Mouse (Mus musculus) limb, embryonic 12.5 days (tissue): ENCODE data around the gene Zfp689. TPM values are rescaled to one million over a fixed set of nuclear protein-coding genes. Genes with fewer than 3 reads are reported as not detected.
"Not testable (repeated sequence)": the region's sequence is repeated elsewhere in the genome, so short reads cannot be mapped to it uniquely, and the experiment has no call there.

Experiments
- ATAC-seq: fragments of 200-750 bp; cut with Nextera tagmentation; 2 replicates; pipeline ENCODE4 v1.8.0; 2017; ENCODE audit warnings: low read depth, moderate TSS enrichment; ENCODE audit not compliant: insufficient number of reproducible peaks, insufficient read depth, low FRiP score, low TSS enrichment
- H3K27ac ChIP-seq: fragments of 300-500 bp; sonication (generic); 2 replicates; pipeline ENCODE4 v1.5.1; 2016; ENCODE audit warnings: mild to moderate bottlenecking, moderate library complexity
- H3K27me3 ChIP-seq: fragments of 300-500 bp; sonication (generic); 2 replicates; pipeline ENCODE4 v1.6.1; 2016; ENCODE audit warnings: mild to moderate bottlenecking, moderate library complexity
- H3K36me3 ChIP-seq: fragments of 300-500 bp; sonication (generic); 2 replicates; pipeline ENCODE4 v1.6.1; 2016; ENCODE audit warnings: mild to moderate bottlenecking, moderate library complexity
- H3K4me1 ChIP-seq: fragments of 300-500 bp; sonication (generic); replicated peaks from 2 replicates; pipeline ENCODE4 v1.6.1; 2016
- H3K4me2 ChIP-seq: fragments of 300-500 bp; sonication (generic); 2 replicates; pipeline ENCODE4 v1.6.1; 2016; ENCODE audit warnings: mild to moderate bottlenecking, moderate library complexity
- H3K4me3 ChIP-seq: fragments of 300-500 bp; sonication (generic); replicated peaks from 2 replicates; pipeline ENCODE4 v1.5.1; 2016; ENCODE audit warnings: mild to moderate bottlenecking
- H3K9ac ChIP-seq: fragments of 300-500 bp; sonication (generic); replicated peaks from 2 replicates; pipeline ENCODE4 v1.6.1; 2016; ENCODE audit warnings: mild to moderate bottlenecking, moderate library complexity
- H3K9me3 ChIP-seq: fragments of 300-500 bp; sonication (generic); 2 replicates; pipeline ENCODE4 v1.6.1; 2016; ENCODE audit warnings: mild to moderate bottlenecking, moderate library complexity
- WGBS: fragments of 180-500 bp; shearing (Covaris S2); methylation state at CpG from one replicate; pipeline ENCODE4 v1.1.7; 2016; 5-methylcytosine and 5-hydroxymethylcytosine counted together
- polyA plus RNA-seq: library from polyadenylated mRNA; unstranded; fragments of >200 nt; fragmentation: Nextera tagmentation; extraction: Ambion mirVana; gene quantifications from 2 replicates; pipeline ENCODE4 v1.2.1, GENCODE M21; 2016

The Zfp689 gene
- polyA plus RNA-seq, 1 experiment from 2014 or later, result 16.8 TPM

- Histone ChIP-seq H3K36me3 (peaks cover 62% of the 10 kb centered on the region), H3K27me3 (no peaks in the 10 kb centered on the region)
- 94% methylated on average over 4 of the region's 4 CpGs for WGBS
Measured at GRCm38 (mm10) chr7:127466606-127467005, 17.6 kb upstream of the Zfp689 start.

GRCm38 (mm10) chr7:127465670-127466069 lies 16.7 kb upstream of the Zfp689 start:
- H3K4me1 ChIP-seq, H3K27me3 ChIP-seq, H3K4me3 ChIP-seq, H3K4me2 ChIP-seq, H3K27ac ChIP-seq, H3K9ac ChIP-seq, H3K9me3 ChIP-seq, ATAC-seq: not testable (repeated sequence)
- H3K36me3 ChIP-seq, result peaks cover 70% of the 10 kb centered on the region
- WGBS, result 88% methylated on average over 2 of the region's 2 CpGs

More at GRCm38 (mm10) chr7:127466606-127467005, 17.6 kb upstream of the Zfp689 start:
- Histone ChIP-seq H3K9ac (no peak overlapping the region), H3K4me1 (no peaks in the 10 kb centered on the region), H3K4me2 (no peak overlapping the region), H3K9me3 (no peaks in the 10 kb centered on the region), H3K27ac (no peak overlapping the region), H3K4me3 (no peak overlapping the region)
- no peak for ATAC-seq

GRCm38 (mm10) chr7:127465191-127465590 lies 16.2 kb upstream of the Zfp689 start:
- 88% methylated on average over 3 of the region's 3 CpGs for WGBS
- Histone ChIP-seq H3K9me3 (no peaks in the 10 kb centered on the region), H3K9ac (no peak overlapping the region), H3K27ac (no peak overlapping the region), H3K4me3 (no peak overlapping the region), H3K4me1 (no peaks in the 10 kb centered on the region), H3K4me2 (no peak overlapping the region), H3K36me3 (peaks cover 75% of the 10 kb centered on the region), H3K27me3 (no peaks in the 10 kb centered on the region)
- ATAC-seq, result no peak

- WGBS, result 94% methylated on average over 8 of the region's 8 CpGs
Measured at GRCm38 (mm10) chr7:127459311-127459710, 10.4 kb upstream of the Zfp689 start, which contains the start of gene Prr14. TSS of gene Prr14 (plus strand) at chr7:127459611.

GRCm38 (mm10) chr7:127458371-127459122 lies 9.6 kb upstream of the Zfp689 start:
- WGBS, result 84% methylated on average over 3 of the region's 3 CpGs
- not testable (repeated sequence) for H3K4me3 ChIP-seq, H3K4me2 ChIP-seq, H3K9ac ChIP-seq, H3K4me1 ChIP-seq, H3K27me3 ChIP-seq, ATAC-seq, H3K9me3 ChIP-seq, H3K27ac ChIP-seq
- H3K36me3 ChIP-seq, result peaks cover 80% of the 10 kb centered on the region

More at GRCm38 (mm10) chr7:127459311-127459710, 10.4 kb upstream of the Zfp689 start, which contains the start of gene Prr14:
- not testable (repeated sequence) for H3K9ac ChIP-seq, H3K9me3 ChIP-seq, H3K4me2 ChIP-seq, H3K27me3 ChIP-seq, H3K4me3 ChIP-seq, H3K4me1 ChIP-seq, ATAC-seq, H3K27ac ChIP-seq
- H3K36me3 ChIP-seq, result peaks cover 81% of the 10 kb centered on the region

GRCm38 (mm10) chr7:127454905-127455304 lies 5.9 kb upstream of the Zfp689 start:
- no peak overlapping the region for H3K27ac ChIP-seq
- no peak for ATAC-seq
- 86% methylated on average over 7 of the region's 7 CpGs for WGBS

GRCm38 (mm10) chr7:127453056-127453455 lies 4.1 kb upstream of the Zfp689 start:
- H3K4me3 ChIP-seq, result no peak overlapping the region
- H3K4me2 ChIP-seq, result no peak overlapping the region
- no peaks in the 10 kb centered on the region; the same call in 1 of the 2 replicates for H3K9me3 ChIP-seq
- whole genome bisulfite sequencing, result 92% methylated on average over 2 of the region's 2 CpGs
- no peaks in the 10 kb centered on the region for H3K27me3 ChIP-seq
- peaks cover 61% of the 10 kb centered on the region for H3K36me3 ChIP-seq
- peaks cover 31% of the 10 kb centered on the region for H3K4me1 ChIP-seq
- H3K27ac ChIP-seq, result no peak overlapping the region
- no peak overlapping the region for H3K9ac ChIP-seq
- no peak for ATAC-seq

More at GRCm38 (mm10) chr7:127454905-127455304, 5.9 kb upstream of the Zfp689 start:
- no peak overlapping the region for H3K9ac ChIP-seq
- H3K9me3 ChIP-seq, result no peaks in the 10 kb centered on the region; the same call in 1 of the 2 replicates
- H3K4me2 ChIP-seq, result no peak overlapping the region
- H3K36me3 ChIP-seq, result peaks cover 73% of the 10 kb centered on the region
- no peak overlapping the region for H3K4me3 ChIP-seq
- peaks cover 27% of the 10 kb centered on the region for H3K4me1 ChIP-seq
- no peaks in the 10 kb centered on the region for H3K27me3 ChIP-seq

GRCm38 (mm10) chr7:127449966-127450365 lies 1.0 kb upstream of the Zfp689 start:
- peaks cover 37% of the 10 kb centered on the region for H3K4me1 ChIP-seq
- WGBS, result 89% methylated on average over 7 of the region's 7 CpGs
- peak overlapping the region; percentile 80 for H3K4me3 ChIP-seq
- H3K27ac ChIP-seq, result no peak overlapping the region
- H3K36me3 ChIP-seq, result peaks cover 62% of the 10 kb centered on the region
- H3K4me2 ChIP-seq, result peak overlapping the region; percentile 76
- no peak for ATAC-seq
- H3K27me3 ChIP-seq, result no peaks in the 10 kb centered on the region
- no peaks in the 10 kb centered on the region for H3K9me3 ChIP-seq
- peak overlapping the region; percentile 96 for H3K9ac ChIP-seq

GRCm38 (mm10) chr7:127443976-127444375 lies 5.0 kb downstream of the Zfp689 start:
- Histone ChIP-seq H3K4me2 (no peak overlapping the region), H3K4me3 (no peak overlapping the region), H3K36me3 (peaks cover 64% of the 10 kb centered on the region), H3K4me1 (peaks cover 5% of the 10 kb centered on the region), H3K27me3 (no peaks in the 10 kb centered on the region), H3K27ac (no peak overlapping the region), H3K9ac (no peak overlapping the region), H3K9me3 (no peaks in the 10 kb centered on the region)
- ATAC-seq, result no peak
- 92% methylated on average over 20 of the region's 20 CpGs for WGBS

- WGBS, result 90% methylated on average over 3 of the region's 3 CpGs
- Histone ChIP-seq H3K9ac (no peak overlapping the region), H3K27ac (no peak overlapping the region), H3K9me3 (peaks cover 12% of the 10 kb centered on the region), H3K4me1 (no peaks in the 10 kb centered on the region), H3K27me3 (no peaks in the 10 kb centered on the region), H3K4me2 (no peak overlapping the region), H3K4me3 (no peak overlapping the region), H3K36me3 (peaks cover 15% of the 10 kb centered on the region)
- no peak for ATAC-seq
Measured at GRCm38 (mm10) chr7:127437724-127438123, 11.2 kb downstream of the Zfp689 start.

GRCm38 (mm10) chr7:127435206-127435605 lies 13.8 kb downstream of the Zfp689 start:
- H3K4me1 ChIP-seq, result no peaks in the 10 kb centered on the region
- peaks cover 12% of the 10 kb centered on the region for H3K9me3 ChIP-seq
- 88% methylated on average over 4 of the region's 4 CpGs for WGBS
- no peak overlapping the region for H3K27ac ChIP-seq
- H3K36me3 ChIP-seq, result no peaks in the 10 kb centered on the region
- H3K4me2 ChIP-seq, result no peak overlapping the region
- ATAC-seq, result no peak
- no peak overlapping the region for H3K4me3 ChIP-seq
- no peaks in the 10 kb centered on the region for H3K27me3 ChIP-seq
- H3K9ac ChIP-seq, result no peak overlapping the region
